Mouse (Mus musculus) B cell, adult 2 months (primary cell): ENCODE data around the gene Olfr376.

Source experiments
- DNase-seq, 2 experiments: peaks; one replicate each; pipeline ENCODE4 v3.0.0; 2022

Gene Olfr376

DNA sequence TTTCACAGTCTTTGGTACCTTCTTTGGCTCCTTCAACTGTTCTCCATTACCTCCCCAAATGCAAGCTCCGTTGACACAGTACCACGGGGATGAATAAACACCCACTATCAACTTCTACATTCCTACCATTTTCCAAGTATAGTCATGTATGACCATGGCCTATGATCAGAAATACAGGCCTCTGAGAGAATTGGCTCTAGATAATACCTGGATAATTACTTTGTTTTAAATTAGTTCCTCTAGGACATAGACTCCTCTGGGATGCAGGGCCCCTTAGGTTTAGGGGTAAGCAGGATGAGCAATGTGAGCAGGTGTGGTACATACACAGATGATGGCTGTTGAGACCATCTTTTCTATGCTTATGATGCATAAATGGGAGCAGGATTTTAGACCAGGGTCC is at the start of gene Olfr376:
Gene Olfr376, plus strand, starts transcription at position 301 of the 400 bp plus-strand sequence.
- no peak for DNase-seq

DNA sequence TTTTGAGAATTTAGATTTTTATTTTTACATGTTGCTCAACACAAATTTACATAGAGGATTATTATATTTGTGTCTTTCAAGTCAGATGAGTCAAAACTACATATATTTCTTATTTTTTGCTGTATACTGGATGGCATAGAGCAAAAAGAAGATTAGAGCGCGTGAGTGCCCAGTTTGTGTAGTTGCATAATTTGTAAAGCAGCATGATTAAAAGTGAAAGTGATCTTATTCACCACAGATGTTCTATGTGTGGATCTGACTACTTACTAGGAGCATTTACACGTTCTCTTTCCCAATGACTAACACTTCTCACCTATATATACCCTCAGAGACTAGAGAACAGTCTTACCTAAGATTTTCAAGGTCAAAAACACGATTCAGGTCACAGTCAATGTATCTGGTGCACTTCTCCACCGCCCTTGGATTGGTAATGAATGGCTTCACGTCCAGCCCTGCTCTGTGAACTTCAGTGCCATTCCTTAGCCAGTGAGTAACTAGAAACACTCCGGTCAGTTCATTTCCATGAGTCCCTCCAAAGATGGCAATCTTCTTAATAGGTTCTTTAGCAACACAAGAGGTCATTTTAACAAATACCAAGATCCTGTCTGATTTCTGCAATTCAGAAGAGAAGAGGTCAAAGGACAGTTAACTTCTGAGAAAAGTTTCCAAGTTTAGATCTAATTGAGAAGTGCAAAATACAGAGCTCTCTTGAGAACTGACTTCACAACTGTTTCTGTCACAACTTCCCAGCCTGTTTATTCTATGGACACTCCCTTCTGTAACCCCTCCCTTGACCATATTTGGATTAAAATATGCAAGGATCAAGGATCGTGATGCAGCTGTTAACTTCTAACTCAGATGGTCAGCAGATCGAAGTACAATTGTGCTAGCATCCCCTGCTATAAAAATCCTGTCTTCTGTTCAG is 46.9 kb upstream of the Olfr376 start:
- no peak for DNase-seq

GRCm38 (mm10) chr11:73326485-73326886 is 44.6 kb upstream of the Olfr376 start:
- no peak for DNase-seq

- DNase-seq: no peak
Measured at GRCm38 (mm10) chr11:73327361-73327760, 43.7 kb upstream of the Olfr376 start.

GRCm38 (mm10) chr11:73329442-73329841 is 41.6 kb upstream of the Olfr376 start, which contains the start of the genes Aspa, Gm49340 and Spata22:
Gene Aspa (minus strand): TSS chr11:73329596.
Gene Gm49340 (plus strand): TSS chr11:73329741.
Gene Spata22 (plus strand): TSS chr11:73329741.
- no peak for DNase-seq

GRCm38 (mm10) chr11:73333357-73333756 is 37.7 kb upstream of the Olfr376 start:
- no peak for DNase-seq

DNA sequence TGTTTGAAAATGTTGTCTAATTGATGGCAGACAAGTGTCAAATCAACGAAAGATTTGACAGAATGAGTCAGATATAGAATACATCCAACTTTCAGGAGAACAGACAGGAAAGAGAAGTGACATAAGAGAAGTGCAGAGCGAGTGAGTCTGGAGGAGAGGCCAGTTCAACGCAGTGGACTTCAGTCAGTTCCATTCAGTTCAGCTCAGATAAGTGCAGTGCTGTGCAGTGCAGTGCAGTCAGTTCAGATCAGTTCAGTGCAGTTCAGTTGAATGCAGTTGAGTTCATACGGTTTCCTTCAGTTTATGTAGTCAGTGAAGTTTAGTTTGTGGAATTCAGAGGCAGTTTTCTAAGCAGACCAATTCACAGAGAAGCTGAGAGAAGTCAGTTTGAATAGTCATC is 34.1 kb upstream of the Olfr376 start:
- no peak for DNase-seq

DNA sequence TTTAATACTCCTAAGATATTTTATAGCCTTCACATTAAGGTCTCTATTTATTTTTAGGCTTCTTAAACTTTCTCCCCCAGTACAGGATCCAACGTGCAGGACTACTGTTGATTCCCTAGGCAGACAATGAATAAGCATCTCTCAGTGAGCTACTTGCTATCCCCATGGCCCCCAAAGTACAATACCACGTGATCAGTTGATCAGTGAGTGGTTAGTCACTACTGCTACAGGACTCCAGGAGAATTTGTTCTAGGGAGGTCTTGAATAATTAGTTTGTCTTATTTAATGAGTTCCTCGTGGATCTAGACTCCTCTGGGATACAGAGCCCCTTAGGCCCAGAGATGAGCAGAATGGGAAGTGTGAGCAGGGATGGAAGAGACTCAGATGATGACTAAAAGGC is 20.6 kb upstream of the Olfr376 start, which contains the start of gene Olfr20:
Gene Olfr20, plus strand, starts transcription at position 301 of the 400 bp plus-strand sequence.
- no peak for DNase-seq

GRCm38 (mm10) chr11:73395374-73395773 is 24.3 kb downstream of the Olfr376 start:
- DNase-seq: no peak

- DNase-seq: no peak
Measured at GRCm38 (mm10) chr11:73399514-73399913, 28.5 kb downstream of the Olfr376 start, which contains the start of gene Olfr1. Gene Olfr1 (minus strand): TSS chr11:73399614.
